Mouse (Mus musculus) brain, embryonic 14.5 days (tissue): ENCODE measurements around the gene Atp6v0a1.

Source experiments
- CTCF ChIP-seq: fragments of 200-500 bp; IDR thresholded peaks from 2 replicates; pipeline ENCODE4 v1.5.1; 2012; ENCODE audit warnings: inconsistent platforms, mild to moderate bottlenecking, moderate library complexity, borderline replicate concordance; ENCODE audit not compliant: insufficient read depth, insufficient read length; ENCODE audit errors: extremely low read depth
- POLR2A ChIP-seq: fragments of 200-500 bp; IDR thresholded peaks from 2 replicates; pipeline ENCODE4 v1.6.1; 2012; ENCODE audit warnings: mild to moderate bottlenecking, inconsistent platforms, borderline replicate concordance; ENCODE audit not compliant: poor library complexity, insufficient read depth, insufficient read length, severe bottlenecking; ENCODE audit errors: extremely low read depth

DNA sequence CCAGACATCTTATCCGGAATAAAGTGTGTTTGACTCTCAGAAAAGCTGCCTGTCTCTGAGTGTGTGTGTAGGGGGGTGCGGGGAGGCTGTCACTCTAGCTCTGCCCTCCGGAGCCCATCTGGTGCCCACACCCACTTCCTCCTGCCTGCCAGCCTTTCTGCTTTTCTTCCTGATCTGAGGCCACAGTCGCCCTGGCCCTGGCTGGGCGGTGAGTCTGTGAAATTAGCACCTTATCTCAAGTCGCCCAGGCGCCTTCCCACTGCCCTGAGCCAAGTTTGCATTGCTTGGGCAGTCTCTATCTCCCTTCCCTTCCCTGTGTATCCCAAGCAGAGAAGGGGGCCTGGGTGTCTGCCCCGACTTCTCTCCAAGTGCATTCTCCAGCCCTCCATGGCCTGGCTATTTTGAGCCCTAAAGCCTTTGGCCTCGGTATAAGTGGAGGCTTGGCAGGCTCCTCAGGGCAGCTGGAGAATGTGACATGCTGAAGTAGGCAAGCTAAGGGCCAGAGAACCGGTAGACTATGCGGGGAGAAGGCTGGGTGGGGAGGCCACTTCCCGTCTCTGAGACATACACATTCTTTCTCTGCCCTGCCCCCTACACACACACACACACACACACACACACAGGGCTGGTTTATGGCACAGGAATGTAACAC is 54.5 kb downstream of the Atp6v0a1 start:
- TF ChIP-seq POLR2A, result no peak
- no peak for TF ChIP-seq CTCF
